Mouse (Mus musculus) testis, adult 2 months (tissue): ENCODE measurements around the gene Fbxo11.

ENCODE experiments used
- CTCF ChIP-seq: fragments of 200-500 bp; IDR thresholded peaks from 2 replicates; pipeline ENCODE4 v1.5.1; 2012; ENCODE audit warnings: low read depth, mild to moderate bottlenecking, inconsistent platforms, low read length, moderate library complexity; ENCODE audit not compliant: control insufficient read depth, insufficient read depth, insufficient replicate concordance
- POLR2A ChIP-seq: fragments of 200-500 bp; IDR thresholded peaks from 2 replicates; pipeline ENCODE4 v1.6.1; 2012; ENCODE audit warnings: low read depth, mild to moderate bottlenecking, inconsistent platforms, low read length, moderate library complexity; ENCODE audit not compliant: control insufficient read depth

DNA sequence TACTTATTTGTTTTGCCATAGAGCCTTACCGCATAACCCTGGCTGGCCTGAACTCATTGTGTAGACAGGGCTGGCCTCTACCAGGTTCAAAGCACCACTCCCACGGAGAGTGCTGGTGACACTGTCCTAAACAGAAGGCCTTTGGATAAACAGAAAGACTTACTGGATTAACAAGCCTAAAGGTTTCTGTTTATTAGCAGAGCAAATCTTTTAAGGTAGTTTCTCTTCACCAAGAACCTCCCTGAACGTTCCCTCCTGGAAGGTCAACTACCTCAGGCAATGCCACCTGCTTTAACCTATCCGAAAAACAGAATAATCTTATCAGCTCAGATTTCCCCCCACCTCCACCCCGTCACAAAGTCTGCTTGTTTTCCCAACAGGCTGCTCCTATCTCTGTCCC is 92.2 kb downstream of the Fbxo11 start:
- TF ChIP-seq CTCF = no peak
- TF ChIP-seq POLR2A = no peak
